8 mouse cellular contexts compared by ENCODE assay signal in genomic region chr6:47174580-47175294, GRCm38 (mm10).
DNase-seq lines count a peak whose midpoint lies in the region; ATAC-seq and TF ChIP-seq lines count a peak whose summit lies in the region.
"Not testable (repeated sequence)": the region's sequence is repeated elsewhere in the genome, so short reads cannot be mapped to it uniquely, and the experiment has no call there.

No protein-coding gene starts in this region.

- H3K27me3 ChIP-seq in hindbrain, embryonic 13.5 days; liver, adult 2 months (ENCODE audit: control insufficient read depth, insufficient read depth, low read length); megakaryocyte, embryonic 14.5 days (replicated peaks); midbrain, postnatal 0 days (ENCODE audit: insufficient read depth, low read length): not testable (repeated sequence)

- H3K36me3 ChIP-seq in hindbrain, embryonic 13.5 days; liver, adult 2 months (ENCODE audit: control insufficient read depth, insufficient read depth, low read length); megakaryocyte, embryonic 14.5 days (replicated peaks; ENCODE audit: low read length); midbrain, postnatal 0 days (ENCODE audit: insufficient read depth, low read length): not testable (repeated sequence)

- not testable (repeated sequence) for H3K79me2 ChIP-seq in liver, adult 2 months (ENCODE audit: control insufficient read depth, insufficient read depth, low read length)

- peak; percentile 4 for DNase-seq in 416B (ENCODE audit: low read depth)
- DNase-seq in brain, embryonic 14.5 days (ENCODE audit: low read depth): peak; percentile 51
- DNase-seq in cerebellum, postnatal 10 days: peak; percentile 49 to 73
- DNase-seq in liver, adult 2 months (ENCODE audit: extremely low read depth, low read depth, low spot score): peak; percentile 4
- peak; percentile 28 for DNase-seq in midbrain, postnatal 0 days (ENCODE audit: low spot score)

- H3K4me2 ChIP-seq in hindbrain, embryonic 13.5 days: peak overlapping the region; percentile 37; the same call in 1 of the 2 replicates
- H3K4me2 ChIP-seq in midbrain, postnatal 0 days (ENCODE audit: low read depth, low read length, poor library complexity, severe bottlenecking): not testable (repeated sequence)

- ATAC-seq in frontal cortex, adult (ENCODE audit: low TSS enrichment): peak; percentile 34; the same call in 1 of the 2 replicates
- peak; percentile 30; the same call in 1 of the 2 replicates for ATAC-seq in hindbrain, embryonic 13.5 days (ENCODE audit: low FRiP score)
- ATAC-seq in midbrain, postnatal 0 days (ENCODE audit: low FRiP score): peak; percentile 31; the same call in 1 of the 2 replicates

- peak overlapping the region; percentile 74 for H3K27ac ChIP-seq in hindbrain, embryonic 13.5 days
- H3K27ac ChIP-seq in liver, adult 2 months (replicated peaks; ENCODE audit: insufficient read depth, low read depth, low read length); midbrain, postnatal 0 days (ENCODE audit: low read depth, low read length): not testable (repeated sequence)

- H3K9me3 ChIP-seq in hindbrain, embryonic 13.5 days; megakaryocyte, embryonic 14.5 days; midbrain, postnatal 0 days (ENCODE audit: low read length): not testable (repeated sequence)

- 44% methylated on average over 8 of the region's 8 CpGs for WGBS in hindbrain, embryonic 13.5 days
- 61% methylated on average over 8 of the region's 8 CpGs for WGBS in liver, adult 2 months
- 42% methylated on average over 8 of the region's 8 CpGs for WGBS in midbrain, postnatal 0 days

- TF ChIP-seq POLR2A in brain, embryonic 14.5 days (IDR thresholded peaks at IDR 0.05; ENCODE audit: borderline replicate concordance, extremely low read depth, insufficient read depth, insufficient read length, poor library complexity, severe bottlenecking); liver, adult 2 months (IDR thresholded peaks at IDR 0.05; ENCODE audit: extremely low read depth, insufficient read depth, low read length): not testable (repeated sequence)

- peaks cover 18% of the 10 kb centered on the region for H3K4me1 ChIP-seq in hindbrain, embryonic 13.5 days (replicated peaks)
- H3K4me1 ChIP-seq in liver, adult 2 months (ENCODE audit: control insufficient read depth, insufficient read depth, low read length); midbrain, postnatal 0 days (ENCODE audit: insufficient read depth, low read length): not testable (repeated sequence)
- H3K4me1 ChIP-seq in megakaryocyte, embryonic 14.5 days: peaks cover 15% of the 10 kb centered on the region

- not testable (repeated sequence) for H3K9ac ChIP-seq in hindbrain, embryonic 13.5 days; liver, adult 2 months (ENCODE audit: low read depth, low read length); midbrain, postnatal 0 days (replicated peaks; ENCODE audit: low read length, poor library complexity, severe bottlenecking)

- not testable (repeated sequence) for TF ChIP-seq CTCF in brain, embryonic 14.5 days (IDR thresholded peaks at IDR 0.05; ENCODE audit: borderline replicate concordance, extremely low read depth, insufficient read depth, insufficient read length); liver, adult 2 months (IDR thresholded peaks at IDR 0.05; ENCODE audit: low read depth, low read length); midbrain, postnatal 0 days (IDR thresholded peaks at IDR 0.05)

- H3K4me3 ChIP-seq in hindbrain, embryonic 13.5 days; liver, adult 2 months (ENCODE audit: insufficient read depth, low read depth, low read length); midbrain, postnatal 0 days (ENCODE audit: low read depth, low read length): not testable (repeated sequence)
- H3K4me3 ChIP-seq in megakaryocyte, embryonic 14.5 days (replicated peaks): peak overlapping the region; percentile 82

Comparison
In these comparisons a context has a peak if more than half of its experiments do, and no peak if none do; other contexts are left out.
1. DNase-seq: peak in every context shown above with its lines; median percentile 61 in cerebellum, postnatal 10 days; 51 in brain, embryonic 14.5 days; 28 in midbrain, postnatal 0 days; 4 in 416B; 4 in liver, adult 2 months.